Mouse (Mus musculus): Measurements from ENCODE around the gene Uba1. TPM values are rescaled to one million over a fixed set of nuclear protein-coding genes. Genes with fewer than 3 reads are reported as not detected.
"Not testable (repeated sequence)": the region's sequence is repeated elsewhere in the genome, so short reads cannot be mapped to it uniquely, and the experiment has no call there.

Gene Uba1
- polyA plus RNA-seq, 1 experiment from 2014 or later = 189 TPM

DNA sequence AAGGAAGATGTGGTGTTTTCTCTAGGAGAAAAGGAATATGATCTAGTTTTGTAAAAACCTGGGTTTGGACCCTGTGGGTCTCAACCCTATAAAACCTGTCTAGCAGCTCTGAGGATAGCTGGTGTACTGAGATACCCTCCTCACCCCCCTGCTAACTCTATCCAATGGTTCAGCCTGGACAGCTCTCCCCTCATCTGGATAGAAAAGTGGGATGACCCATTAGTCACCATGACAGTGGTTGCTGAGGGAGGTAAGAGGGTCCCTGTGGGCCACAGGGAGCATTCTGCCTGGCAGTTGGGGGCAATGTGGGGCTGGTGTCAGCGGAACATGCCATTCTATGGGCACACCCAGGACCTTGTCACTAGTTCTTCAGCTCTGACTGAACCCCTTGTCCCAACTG lies 34.5 kb downstream of the Uba1 start:
- no peak overlapping the region for H3K27ac ChIP-seq (ENCODE audit: low read depth, low read length)
- H3K4me1 ChIP-seq (replicated peaks; ENCODE audit: control insufficient read depth, insufficient read depth, low read length) = peaks cover 8% of the 10 kb centered on the region; the same call in 1 of the 2 replicates
- WGBS = 74% methylated on average over 1 of the region's 1 CpGs
- peaks cover 14% of the 10 kb centered on the region; the same call in 1 of the 2 replicates for H3K36me3 ChIP-seq (ENCODE audit: control insufficient read depth, insufficient read depth, low read length)
- DNase-seq (ENCODE audit: low spot score) (no peak), ATAC-seq (replicated peaks; ENCODE audit: low FRiP score) (no peak)
- no peak overlapping the region for H3K4me2 ChIP-seq
- no peaks in the 10 kb centered on the region for H3K9me3 ChIP-seq (ENCODE audit: control insufficient read depth, low read length)
- no peak overlapping the region for H3K4me3 ChIP-seq (ENCODE audit: low read depth, low read length)
- H3K27me3 ChIP-seq (replicated peaks; ENCODE audit: control insufficient read depth, insufficient read depth, low read length) = no peaks in the 10 kb centered on the region
- no peak overlapping the region for H3K9ac ChIP-seq (ENCODE audit: low read depth, low read length)

DNA sequence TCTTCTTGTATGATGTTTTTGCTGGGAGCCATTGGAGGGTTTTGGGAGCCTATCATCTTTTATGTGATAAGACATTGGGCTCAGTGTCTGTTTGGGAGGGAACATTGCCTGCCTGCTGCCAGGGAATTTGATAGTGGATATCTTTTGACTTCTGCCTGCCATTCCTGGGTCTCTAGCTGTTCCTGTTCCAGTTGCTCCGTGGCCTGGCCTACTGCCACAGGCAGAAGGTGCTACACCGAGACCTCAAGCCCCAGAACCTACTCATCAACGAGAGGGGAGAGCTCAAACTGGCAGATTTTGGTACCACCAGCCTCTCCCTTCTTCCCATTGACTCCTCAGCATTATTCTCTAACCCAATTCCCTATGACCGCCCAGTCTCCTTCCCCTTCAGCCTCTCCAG lies 37.7 kb downstream of the Uba1 start:
- DNase-seq (ENCODE audit: low spot score) (no peak), ATAC-seq (replicated peaks; ENCODE audit: low FRiP score) (no peak)
- no peak overlapping the region for H3K27ac ChIP-seq (ENCODE audit: low read depth, low read length)
- no peak overlapping the region for H3K4me2 ChIP-seq
- no peaks in the 10 kb centered on the region for H3K27me3 ChIP-seq (replicated peaks; ENCODE audit: control insufficient read depth, insufficient read depth, low read length)
- H3K36me3 ChIP-seq (ENCODE audit: control insufficient read depth, insufficient read depth, low read length) = peaks cover 14% of the 10 kb centered on the region; the same call in 1 of the 2 replicates
- H3K9me3 ChIP-seq (ENCODE audit: control insufficient read depth, low read length) = no peaks in the 10 kb centered on the region
- WGBS = 86% methylated on average over 4 of the region's 4 CpGs
- no peak overlapping the region for H3K4me3 ChIP-seq (ENCODE audit: low read depth, low read length)
- no peak overlapping the region for H3K9ac ChIP-seq (ENCODE audit: low read depth, low read length)
- no peaks in the 10 kb centered on the region for H3K4me1 ChIP-seq (replicated peaks; ENCODE audit: control insufficient read depth, insufficient read depth, low read length)

DNA sequence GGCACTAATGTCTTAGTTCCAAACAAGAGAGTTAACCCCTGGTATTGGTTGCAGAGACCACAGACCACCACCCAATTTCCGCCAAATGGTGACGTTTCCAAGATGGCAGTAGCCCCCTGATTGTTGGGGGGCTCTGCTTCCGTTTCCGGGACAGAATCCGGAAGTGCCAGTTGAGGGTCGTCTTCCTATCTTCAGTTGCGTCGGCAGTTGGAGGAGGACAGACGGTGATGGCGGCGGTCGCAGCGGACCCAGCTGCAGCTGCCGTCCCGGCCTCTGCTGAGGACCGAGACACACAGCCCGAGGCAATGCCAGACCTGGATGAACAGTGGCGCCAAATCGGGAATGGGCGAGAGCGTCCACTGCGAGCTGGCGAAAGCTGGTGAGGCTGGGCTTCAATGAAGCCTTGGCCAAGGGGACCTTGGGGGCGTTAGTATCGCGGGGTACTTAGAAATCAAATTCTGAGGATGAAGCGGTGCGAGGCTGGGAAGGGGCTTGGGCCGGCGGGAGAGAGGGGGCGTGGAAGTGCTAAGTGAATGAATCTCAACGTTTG lies 45.7 kb downstream of the Uba1 start, which contains the start of gene Usp11:
Gene Usp11 (plus strand): TSS at position 166 of the 550 bp plus-strand sequence.
- peak; percentile 38 for ATAC-seq (replicated peaks; ENCODE audit: low FRiP score)
- peak within 1 kb of the TSS; percentile 62 for H3K4me2 ChIP-seq
- H3K27me3 ChIP-seq (replicated peaks; ENCODE audit: control insufficient read depth, insufficient read depth, low read length) = no peaks in the 10 kb centered on the region
- WGBS = 11% methylated on average over 32 of the region's 32 CpGs
- peak within 1 kb of the TSS; percentile 68 for H3K9ac ChIP-seq (ENCODE audit: low read depth, low read length)
- no peaks in the 10 kb centered on the region; the same call in 1 of the 2 replicates for H3K36me3 ChIP-seq (ENCODE audit: control insufficient read depth, insufficient read depth, low read length)
- H3K27ac ChIP-seq (ENCODE audit: low read depth, low read length) = peak within 1 kb of the TSS; percentile 89
- DNase-seq (ENCODE audit: low spot score) = peak; percentile 43
- H3K4me3 ChIP-seq (ENCODE audit: low read depth, low read length) = peak within 1 kb of the TSS; percentile 65
- H3K9me3 ChIP-seq (ENCODE audit: control insufficient read depth, low read length) = no peaks in the 10 kb centered on the region
- H3K4me1 ChIP-seq (replicated peaks; ENCODE audit: control insufficient read depth, insufficient read depth, low read length) = no peaks in the 10 kb centered on the region; the same call in 1 of the 2 replicates

DNA sequence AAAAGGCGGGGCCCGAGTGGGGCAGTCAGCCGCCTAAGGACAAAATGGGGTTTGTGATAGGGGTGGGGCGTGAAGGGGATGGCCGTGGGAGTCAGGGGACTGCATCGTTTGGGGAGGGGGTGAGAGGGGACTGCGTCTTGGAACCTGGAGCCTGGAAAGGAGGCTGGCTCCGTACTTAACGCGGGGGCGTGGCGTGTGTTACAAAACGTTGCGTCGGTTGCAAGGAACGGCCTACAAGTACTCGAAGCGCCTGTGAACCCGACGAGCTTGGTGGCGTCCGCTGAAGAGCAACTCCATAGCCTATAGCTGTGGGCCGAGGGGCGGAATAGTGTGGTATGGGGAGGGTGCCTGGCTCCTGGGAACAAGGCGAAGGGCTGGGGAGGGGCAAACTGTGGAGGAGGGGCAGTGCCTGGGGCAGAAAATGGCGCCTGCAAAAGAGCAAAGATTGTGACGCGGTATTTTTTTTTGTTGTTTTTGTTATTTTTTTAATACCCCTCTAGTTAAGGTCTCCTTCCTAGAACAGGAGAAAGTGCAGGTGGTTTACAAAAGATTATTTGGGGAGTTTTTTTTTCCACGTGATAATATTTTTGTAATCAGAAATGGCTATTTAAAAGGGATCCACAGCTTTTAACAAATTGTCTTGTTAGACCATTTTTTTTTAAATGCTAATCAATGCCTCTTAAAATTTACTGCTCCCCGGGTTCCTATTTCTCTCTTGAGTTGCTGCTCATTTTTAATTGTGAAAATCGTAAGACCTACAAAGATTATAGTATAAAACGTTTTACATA lies 46.4 kb downstream of the Uba1 start:
- ATAC-seq (replicated peaks; ENCODE audit: low FRiP score) (peak; percentile 95), DNase-seq (ENCODE audit: low spot score) (peak; percentile 80)
- no peaks in the 10 kb centered on the region for H3K36me3 ChIP-seq (ENCODE audit: control insufficient read depth, insufficient read depth, low read length)
- no peaks in the 10 kb centered on the region for H3K27me3 ChIP-seq (replicated peaks; ENCODE audit: control insufficient read depth, insufficient read depth, low read length)
- H3K4me1 ChIP-seq (replicated peaks; ENCODE audit: control insufficient read depth, insufficient read depth, low read length) = no peaks in the 10 kb centered on the region; the same call in 1 of the 2 replicates
- peak overlapping the region; percentile 89 for H3K27ac ChIP-seq (ENCODE audit: low read depth, low read length)
- H3K9ac ChIP-seq (ENCODE audit: low read depth, low read length) = peak overlapping the region; percentile 68
- peak overlapping the region; percentile 62 for H3K4me2 ChIP-seq
- H3K4me3 ChIP-seq (ENCODE audit: low read depth, low read length) = peak overlapping the region; percentile 65
- no peaks in the 10 kb centered on the region for H3K9me3 ChIP-seq (ENCODE audit: control insufficient read depth, low read length)
- 16% methylated on average over 31 of the region's 32 CpGs for WGBS

DNA sequence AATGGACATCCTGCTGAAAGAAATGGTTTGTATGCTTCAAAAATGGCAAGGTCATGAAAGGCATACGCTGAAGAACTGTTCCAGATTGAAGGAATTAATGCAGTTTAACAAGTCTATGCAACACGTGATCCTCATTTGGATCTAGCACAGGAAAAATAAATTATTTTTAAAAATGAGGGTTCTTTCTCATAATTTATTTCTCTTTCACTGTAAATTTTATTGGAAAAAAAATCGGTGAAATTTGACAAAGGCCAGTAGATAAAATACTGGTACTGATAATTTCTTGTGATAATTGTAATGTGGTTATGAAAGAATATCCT lies 46.9 kb downstream of the Uba1 start:
- H3K27ac ChIP-seq (ENCODE audit: low read depth, low read length) = no peak overlapping the region; the same call in 1 of the 2 replicates
- 0 out of 2 replicates have a peak overlapping the region, but pooled peaks have one; percentile 40 for H3K9ac ChIP-seq (ENCODE audit: low read depth, low read length)
- H3K4me3 ChIP-seq (ENCODE audit: low read depth, low read length) = peak overlapping the region; percentile 65
- H3K36me3 ChIP-seq (ENCODE audit: control insufficient read depth, insufficient read depth, low read length) = no peaks in the 10 kb centered on the region
- ATAC-seq (replicated peaks; ENCODE audit: low FRiP score) = no peak
- no peaks in the 10 kb centered on the region; the same call in 1 of the 2 replicates for H3K4me1 ChIP-seq (replicated peaks; ENCODE audit: control insufficient read depth, insufficient read depth, low read length)
- H3K27me3 ChIP-seq (replicated peaks; ENCODE audit: control insufficient read depth, insufficient read depth, low read length) = no peaks in the 10 kb centered on the region
- H3K9me3 ChIP-seq (ENCODE audit: control insufficient read depth, low read length) = no peaks in the 10 kb centered on the region
- DNase-seq (ENCODE audit: low spot score) = no peak
- WGBS = 27% methylated on average over 3 of the region's 3 CpGs
- H3K4me2 ChIP-seq = peak overlapping the region; percentile 62

DNA sequence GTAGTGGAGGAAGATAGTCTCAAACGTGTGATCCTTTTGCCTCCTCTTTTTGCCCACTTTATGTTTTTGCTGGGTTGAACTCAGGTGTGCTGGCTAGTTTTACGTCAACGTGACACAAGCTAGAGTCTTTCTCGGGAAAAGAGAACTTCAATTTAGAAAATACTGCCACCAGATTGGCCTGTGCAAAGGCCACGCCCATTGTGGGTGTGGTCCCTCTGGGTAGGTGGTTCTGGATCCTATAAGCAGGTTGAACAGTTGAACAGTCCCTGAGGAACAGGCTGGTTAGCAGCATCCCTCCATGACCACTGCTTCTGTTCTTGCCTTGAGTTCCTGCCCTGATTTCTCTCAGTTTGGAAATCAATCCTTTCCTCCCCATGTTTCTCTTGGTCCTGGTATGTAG lies 70.6 kb downstream of the Uba1 start:
- Histone ChIP-seq H3K4me1 (replicated peaks; ENCODE audit: control insufficient read depth, insufficient read depth, low read length) (no peaks in the 10 kb centered on the region), H3K9me3 (ENCODE audit: control insufficient read depth, low read length) (no peaks in the 10 kb centered on the region), H3K9ac (ENCODE audit: low read depth, low read length) (no peak overlapping the region), H3K4me2 (no peak overlapping the region), H3K27ac (ENCODE audit: low read depth, low read length) (no peak overlapping the region), H3K4me3 (ENCODE audit: low read depth, low read length) (no peak overlapping the region), H3K36me3 (ENCODE audit: control insufficient read depth, insufficient read depth, low read length) (no peaks in the 10 kb centered on the region), H3K27me3 (replicated peaks; ENCODE audit: control insufficient read depth, insufficient read depth, low read length) (no peaks in the 10 kb centered on the region)
- ATAC-seq (replicated peaks; ENCODE audit: low FRiP score) (no peak), DNase-seq (ENCODE audit: low spot score) (no peak)
- WGBS = 74% methylated on average over 5 of the region's 5 CpGs

DNA sequence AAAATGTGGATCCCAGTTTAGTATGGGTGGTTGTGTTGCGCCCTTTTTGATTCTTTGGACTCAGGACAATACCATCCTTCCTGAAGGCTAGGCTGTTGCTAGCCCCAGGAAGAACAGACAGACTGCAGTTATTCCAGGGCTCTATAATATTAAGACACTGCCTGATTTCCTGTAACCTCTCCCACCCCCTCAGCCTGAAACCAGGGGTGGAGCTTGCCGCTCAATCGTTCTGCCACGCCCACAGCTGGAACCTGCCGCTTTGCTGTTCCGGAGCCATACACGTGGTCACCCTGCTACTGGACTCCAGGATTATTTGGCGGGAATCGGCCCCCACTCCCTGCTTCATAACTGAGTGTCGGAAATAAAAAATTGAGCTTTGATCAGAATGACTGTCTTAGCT lies 71.9 kb downstream of the Uba1 start:
- not testable (repeated sequence) for H3K9me3 ChIP-seq (ENCODE audit: control insufficient read depth, low read length); H3K4me1 ChIP-seq (replicated peaks; ENCODE audit: control insufficient read depth, insufficient read depth, low read length); H3K36me3 ChIP-seq (ENCODE audit: control insufficient read depth, insufficient read depth, low read length); H3K4me3 ChIP-seq (ENCODE audit: low read depth, low read length); H3K9ac ChIP-seq (ENCODE audit: low read depth, low read length); H3K27ac ChIP-seq (ENCODE audit: low read depth, low read length); DNase-seq (ENCODE audit: low spot score); H3K27me3 ChIP-seq (replicated peaks; ENCODE audit: control insufficient read depth, insufficient read depth, low read length); ATAC-seq (replicated peaks; ENCODE audit: low FRiP score)
- H3K4me2 ChIP-seq = peak overlapping the region; percentile 22; the same call in 1 of the 2 replicates
- WGBS = 37% methylated on average over 10 of the region's 10 CpGs

All from liver, embryonic 11.5 days (tissue).